Mouse (Mus musculus): ENCODE data around the gene Il21r. TPM values are rescaled to one million over a fixed set of nuclear protein-coding genes. Genes with fewer than 3 reads are reported as not detected.

Il21r gene
- polyA plus RNA-seq, 2 experiments, result 0.48 to 1.2 TPM

GRCm38 (mm10) chr7:125565516-125566285 lies 37.5 kb upstream of the Il21r start:
- ATAC-seq (ENCODE audit: insufficient read depth) (no peak), DNase-seq (ENCODE audit: low read depth in 3 of 3, low spot score in 3 of 3) (no peak)
- 63% methylated on average over 12 of the region's 12 CpGs for WGBS (ENCODE audit: insufficient replicate concordance)
- Histone ChIP-seq H3K4me3 (ENCODE audit: insufficient read depth in 1 of 2, low read depth in 2 of 2, low read length in 2 of 2) (no peak overlapping the region), H3K4me2 (ENCODE audit: low read depth) (no peak overlapping the region), H3K36me3 (replicated peaks; ENCODE audit: control insufficient read depth, insufficient read depth, low read depth) (no peaks in the 10 kb centered on the region), H3K27ac (no peak overlapping the region), H3K9ac (replicated peaks) (no peak overlapping the region), H3K27me3 (ENCODE audit: control insufficient read depth, insufficient read depth, low read length) (no peaks in the 10 kb centered on the region), H3K4me1 (replicated peaks; ENCODE audit: control insufficient read depth in 2 of 2, insufficient read depth in 2 of 2, low read length in 1 of 2) (peaks cover 0 to 9% of the 10 kb centered on the region in 2 experiments; a peak in 2 of 4 replicates), H3K9me3 (ENCODE audit: control insufficient read depth, low read length) (no peaks in the 10 kb centered on the region)
- TF ChIP-seq CTCF (IDR thresholded peaks at IDR 0.05; ENCODE audit: low read depth) (no peak), EP300 (IDR thresholded peaks at IDR 0.05; ENCODE audit: low read depth) (no peak)

DNA sequence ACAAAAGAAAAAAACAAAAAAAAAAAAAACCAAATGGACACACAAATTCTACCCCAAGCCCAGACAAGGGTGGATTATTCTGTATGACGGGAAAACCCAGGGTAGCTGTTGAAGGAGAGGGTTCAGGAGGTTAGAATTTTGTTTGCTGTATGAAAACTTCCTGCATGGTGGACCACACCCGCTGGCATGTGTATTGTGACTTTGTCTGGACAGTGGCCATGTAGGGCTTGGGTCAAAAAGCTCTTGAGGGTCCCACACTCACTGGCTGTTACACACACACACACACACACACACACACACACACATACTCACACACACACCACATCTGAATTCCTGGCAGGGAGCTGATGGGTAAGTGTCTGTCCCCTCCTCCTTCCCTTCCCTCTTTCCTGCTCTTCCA lies 36.8 kb upstream of the Il21r start:
- no peaks in the 10 kb centered on the region for H3K36me3 ChIP-seq (replicated peaks; ENCODE audit: control insufficient read depth, insufficient read depth, low read depth)
- no peak overlapping the region for H3K9ac ChIP-seq (replicated peaks)
- TF ChIP-seq CTCF (IDR thresholded peaks at IDR 0.05; ENCODE audit: low read depth), result no peak
- no peak for TF ChIP-seq EP300 (IDR thresholded peaks at IDR 0.05; ENCODE audit: low read depth)
- DNase-seq (ENCODE audit: low read depth in 3 of 3, low spot score in 3 of 3) (no peak), ATAC-seq (ENCODE audit: insufficient read depth) (no peak)
- H3K9me3 ChIP-seq (ENCODE audit: control insufficient read depth, low read length), result no peaks in the 10 kb centered on the region
- H3K27ac ChIP-seq, result no peak overlapping the region
- WGBS (ENCODE audit: insufficient replicate concordance), result 55% methylated on average over 2 of the region's 2 CpGs
- H3K4me1 ChIP-seq (replicated peaks; ENCODE audit: control insufficient read depth in 2 of 2, insufficient read depth in 2 of 2, low read length in 1 of 2), result peaks cover 0 to 2% of the 10 kb centered on the region in 2 experiments; a peak in 2 of 4 replicates
- no peak overlapping the region for H3K4me3 ChIP-seq (ENCODE audit: insufficient read depth in 1 of 2, low read depth in 2 of 2, low read length in 2 of 2)
- no peak overlapping the region for H3K4me2 ChIP-seq (ENCODE audit: low read depth)
- no peaks in the 10 kb centered on the region for H3K27me3 ChIP-seq (ENCODE audit: control insufficient read depth, insufficient read depth, low read length)

DNA sequence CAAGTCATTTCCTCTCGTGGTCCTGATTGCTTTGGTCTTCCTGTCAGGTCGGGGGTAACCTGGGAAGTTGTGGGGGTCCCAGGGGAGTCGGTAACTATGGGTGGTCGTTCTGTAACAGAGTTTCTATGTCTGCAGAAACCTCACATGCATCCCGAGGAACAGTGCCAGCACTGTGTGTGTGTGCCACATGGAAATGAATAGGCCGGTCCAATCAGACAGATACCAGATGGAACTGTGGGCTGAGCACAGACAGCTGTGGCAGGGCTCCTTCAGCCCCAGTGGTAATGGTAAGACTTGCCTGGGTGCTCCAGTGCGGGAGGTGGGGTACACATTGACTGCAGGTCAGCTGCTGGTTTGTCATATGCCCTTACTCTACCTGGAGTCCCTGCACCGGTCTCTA lies 34.3 kb upstream of the Il21r start:
- no peaks in the 10 kb centered on the region for H3K27me3 ChIP-seq (ENCODE audit: control insufficient read depth, insufficient read depth, low read length)
- no peak overlapping the region for H3K4me2 ChIP-seq (ENCODE audit: low read depth)
- H3K36me3 ChIP-seq (replicated peaks; ENCODE audit: control insufficient read depth, insufficient read depth, low read depth), result no peaks in the 10 kb centered on the region
- H3K9ac ChIP-seq (replicated peaks), result no peak overlapping the region
- no peaks in the 10 kb centered on the region for H3K9me3 ChIP-seq (ENCODE audit: control insufficient read depth, low read length)
- TF ChIP-seq EP300 (IDR thresholded peaks at IDR 0.05; ENCODE audit: low read depth) (no peak), CTCF (IDR thresholded peaks at IDR 0.05; ENCODE audit: low read depth) (no peak)
- no peak overlapping the region for H3K4me3 ChIP-seq (ENCODE audit: insufficient read depth in 1 of 2, low read depth in 2 of 2, low read length in 2 of 2)
- 64% methylated on average over 8 of the region's 8 CpGs for WGBS (ENCODE audit: insufficient replicate concordance)
- ATAC-seq (ENCODE audit: insufficient read depth), result no peak
- H3K4me1 ChIP-seq (replicated peaks; ENCODE audit: control insufficient read depth in 2 of 2, insufficient read depth in 2 of 2, low read length in 1 of 2), result no peaks in the 10 kb centered on the region
- H3K27ac ChIP-seq, result no peak overlapping the region
- DNase-seq (ENCODE audit: low read depth in 3 of 3, low spot score in 3 of 3), result no peak

- WGBS (ENCODE audit: insufficient replicate concordance), result 84% methylated on average over 19 of the region's 19 CpGs
- H3K36me3 ChIP-seq (replicated peaks; ENCODE audit: control insufficient read depth, insufficient read depth, low read depth), result no peaks in the 10 kb centered on the region
- no peaks in the 10 kb centered on the region for H3K9me3 ChIP-seq (ENCODE audit: control insufficient read depth, low read length)
- no peak for ATAC-seq (ENCODE audit: insufficient read depth)
- H3K27me3 ChIP-seq (ENCODE audit: control insufficient read depth, insufficient read depth, low read length), result no peaks in the 10 kb centered on the region
- no peak overlapping the region for H3K9ac ChIP-seq (replicated peaks)
- no peak for DNase-seq (ENCODE audit: low read depth in 3 of 3, low spot score in 3 of 3)
- no peak for TF ChIP-seq CTCF (IDR thresholded peaks at IDR 0.05; ENCODE audit: low read depth)
- no peak for TF ChIP-seq EP300 (IDR thresholded peaks at IDR 0.05; ENCODE audit: low read depth)
- H3K27ac ChIP-seq, result no peak overlapping the region
- H3K4me2 ChIP-seq (ENCODE audit: low read depth), result no peak overlapping the region
- H3K4me3 ChIP-seq (ENCODE audit: insufficient read depth in 1 of 2, low read depth in 2 of 2, low read length in 2 of 2), result no peak overlapping the region
- peaks cover 0 to 2% of the 10 kb centered on the region in 2 experiments; a peak in 1 of 4 replicates for H3K4me1 ChIP-seq (replicated peaks; ENCODE audit: control insufficient read depth in 2 of 2, insufficient read depth in 2 of 2, low read length in 1 of 2)
Measured at GRCm38 (mm10) chr7:125571891-125572290, 31.3 kb upstream of the Il21r start.

DNA sequence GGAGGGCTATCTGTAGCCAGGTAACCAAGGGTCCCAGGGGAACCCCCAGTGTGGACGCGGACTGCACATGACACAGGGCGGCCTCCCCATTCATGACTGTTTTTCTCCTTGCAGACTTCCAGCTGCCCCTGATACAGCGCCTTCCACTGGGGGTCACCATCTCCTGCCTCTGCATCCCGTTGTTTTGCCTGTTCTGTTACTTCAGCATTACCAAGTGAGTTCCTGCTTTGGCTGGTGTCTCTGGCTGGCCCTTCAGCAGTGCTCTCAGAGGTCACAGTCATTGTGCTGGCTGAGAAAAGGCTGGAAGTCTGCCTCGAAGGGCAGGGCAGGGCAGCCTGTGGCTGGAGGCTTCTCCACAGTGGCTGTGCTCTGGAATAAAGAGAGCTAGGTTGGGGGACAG lies 30.5 kb upstream of the Il21r start:
- H3K27ac ChIP-seq, result no peak overlapping the region

More for the DNA sequence above, 30.5 kb upstream of the Il21r start:
- Histone ChIP-seq H3K9ac (replicated peaks) (no peak overlapping the region), H3K4me1 (replicated peaks; ENCODE audit: control insufficient read depth in 2 of 2, insufficient read depth in 2 of 2, low read length in 1 of 2) (peaks cover 0 to 2% of the 10 kb centered on the region in 2 experiments; a peak in 1 of 4 replicates), H3K9me3 (ENCODE audit: control insufficient read depth, low read length) (no peaks in the 10 kb centered on the region), H3K36me3 (replicated peaks; ENCODE audit: control insufficient read depth, insufficient read depth, low read depth) (no peaks in the 10 kb centered on the region), H3K27me3 (ENCODE audit: control insufficient read depth, insufficient read depth, low read length) (no peaks in the 10 kb centered on the region), H3K4me2 (ENCODE audit: low read depth) (no peak overlapping the region), H3K4me3 (ENCODE audit: insufficient read depth in 1 of 2, low read depth in 2 of 2, low read length in 2 of 2) (no peak overlapping the region)
- no peak for TF ChIP-seq CTCF (IDR thresholded peaks at IDR 0.05; ENCODE audit: low read depth)
- no peak for TF ChIP-seq EP300 (IDR thresholded peaks at IDR 0.05; ENCODE audit: low read depth)
- ATAC-seq (ENCODE audit: insufficient read depth) (no peak), DNase-seq (ENCODE audit: low read depth in 3 of 3, low spot score in 3 of 3) (no peak)
- 64% methylated on average over 6 of the region's 6 CpGs for WGBS (ENCODE audit: insufficient replicate concordance)
